ENCODE assay signal across 21 mouse cellular contexts in the genomic region with DNA sequence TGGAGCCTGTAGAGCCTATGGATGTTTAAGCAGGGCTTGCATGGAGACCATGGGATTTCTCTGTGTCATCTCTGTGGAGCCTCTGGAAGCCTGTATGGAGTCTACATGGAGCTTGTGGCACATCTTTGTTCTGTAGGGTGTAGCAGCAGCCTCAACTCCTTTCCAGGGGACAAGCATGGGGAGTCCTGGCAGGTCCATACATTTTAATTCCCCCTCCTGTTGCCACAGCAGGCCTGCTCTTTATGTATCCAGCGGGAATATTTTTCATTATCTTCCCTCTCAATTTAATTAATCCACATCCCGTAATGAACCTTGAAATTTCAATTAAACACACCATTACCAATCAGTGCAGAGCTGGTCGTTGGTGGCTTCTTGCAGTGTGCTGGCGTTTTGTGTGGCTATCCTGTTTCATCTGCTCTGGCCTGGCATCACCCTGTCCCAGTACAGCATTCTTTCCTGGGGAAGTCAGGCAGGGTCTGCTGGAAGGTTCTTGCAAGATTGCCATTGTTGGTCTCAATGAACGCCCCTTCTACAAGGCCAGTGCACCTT.
"Had no signal": no experiment of that assay in that cellular context is flagged by ENCODE, and none has a peak within 500 bp of the region (broad histone marks: within the 10 kb centered on the region; RNA-seq: fewer than 3 reads in every experiment).

No protein-coding gene starts in this region.

- H3K4me3 ChIP-seq: layer of hippocampus, adult 2 months; limb, embryonic 10.5 days; limb, embryonic 13.5 days; liver, embryonic 12.5 days; liver, embryonic 15.5 days; lung, embryonic 15.5 days; megakaryocyte, embryonic 14.5 days; midbrain, embryonic 10.5 days; midbrain, embryonic 13.5 days had no signal

- ATAC-seq: intestine, postnatal 0 days; liver, embryonic 12.5 days; midbrain, embryonic 13.5 days had no signal

- H3K9me3 ChIP-seq: limb, embryonic 10.5 days; limb, embryonic 13.5 days; liver, embryonic 12.5 days; liver, embryonic 15.5 days; lung, embryonic 15.5 days; midbrain, embryonic 10.5 days had no signal

- H3K4me2 ChIP-seq: limb, embryonic 13.5 days; liver, embryonic 12.5 days; liver, embryonic 15.5 days; lung, embryonic 15.5 days; midbrain, embryonic 13.5 days had no signal

- H3K9ac ChIP-seq: limb, embryonic 13.5 days; liver, embryonic 12.5 days; liver, embryonic 15.5 days; lung, embryonic 15.5 days; midbrain, embryonic 13.5 days had no signal

- H3K36me3 ChIP-seq: limb, embryonic 10.5 days; limb, embryonic 13.5 days; liver, embryonic 12.5 days; liver, embryonic 15.5 days; lung, embryonic 15.5 days; midbrain, embryonic 10.5 days; midbrain, embryonic 13.5 days had no signal

- DNase-seq: kidney, adult 2 months; kidney, postnatal 25 days; layer of hippocampus, adult 9-11 months; liver; lung, adult 18-20 months; lung, postnatal 10 days; lung, postnatal 36 days; retina, postnatal 1 day; right cerebral cortex, postnatal 25 days; thymus, postnatal 25 days had no signal

- H3K27me3 ChIP-seq: limb, embryonic 13.5 days; liver, embryonic 12.5 days; liver, embryonic 15.5 days; lung, embryonic 15.5 days; midbrain, embryonic 13.5 days had no signal

- H3K27ac ChIP-seq: kidney, postnatal 0 days; layer of hippocampus, adult 2 months; limb, embryonic 10.5 days; limb, embryonic 13.5 days; liver, embryonic 12.5 days; liver, embryonic 15.5 days; lung, embryonic 15.5 days; midbrain, embryonic 10.5 days; midbrain, embryonic 13.5 days had no signal

- H3K4me1 ChIP-seq: limb, embryonic 10.5 days; limb, embryonic 13.5 days; liver, embryonic 12.5 days; liver, embryonic 15.5 days; lung, embryonic 15.5 days; megakaryocyte, embryonic 14.5 days had no signal
